Mouse (Mus musculus) lung, embryonic 16.5 days (tissue): ENCODE measurements around the gene Slc6a19. TPM values are rescaled to one million over a fixed set of nuclear protein-coding genes. Genes with fewer than 3 reads are reported as not detected.

Source experiments
- ATAC-seq: fragments of 200-750 bp; cut with Nextera tagmentation; 2 replicates; pipeline ENCODE4 v1.8.0; 2017; ENCODE audit warnings: low read depth, mild to moderate bottlenecking, moderate library complexity
- H3K27ac ChIP-seq: fragments of 300-500 bp; sonication (generic); 2 replicates; pipeline ENCODE4 v1.5.1; 2014; ENCODE audit warnings: mild to moderate bottlenecking, control low read depth, low read length
- H3K27me3 ChIP-seq: fragments of 300-500 bp; sonication (generic); 2 replicates; pipeline ENCODE4 v1.6.1; 2014; ENCODE audit warnings: low read depth, low read length, mixed read lengths; ENCODE audit not compliant: control insufficient read depth, insufficient read depth
- H3K36me3 ChIP-seq: fragments of 300-500 bp; sonication (generic); 2 replicates; pipeline ENCODE4 v1.6.1; 2014; ENCODE audit warnings: low read length; ENCODE audit not compliant: control insufficient read depth, insufficient read depth
- H3K4me1 ChIP-seq: fragments of 300-500 bp; sonication (generic); replicated peaks from 2 replicates; pipeline ENCODE4 v1.6.1; 2014; ENCODE audit warnings: low read length, mixed read lengths; ENCODE audit not compliant: control insufficient read depth, insufficient read depth
- H3K4me2 ChIP-seq: fragments of 300-500 bp; sonication (generic); 2 replicates; pipeline ENCODE4 v1.6.1; 2014; ENCODE audit warnings: low read depth, low read length, control low read depth
- H3K4me3 ChIP-seq: fragments of 300-500 bp; sonication (generic); 2 replicates; pipeline ENCODE4 v1.5.1; 2014; ENCODE audit warnings: mild to moderate bottlenecking, low read length, control low read depth
- H3K9ac ChIP-seq: fragments of 300-500 bp; sonication (generic); 2 replicates; pipeline ENCODE4 v1.6.1; 2014; ENCODE audit warnings: low read length, control low read depth
- H3K9me3 ChIP-seq: fragments of 300-500 bp; sonication (generic); 2 replicates; pipeline ENCODE4 v1.6.1; 2016; ENCODE audit warnings: low read length; ENCODE audit not compliant: control insufficient read depth
- WGBS: fragments of 180-500 bp; shearing (Covaris S2); extraction: QIAGEN DNeasy Blood & Tissue Kit; methylation state at CpG from one replicate; pipeline ENCODE4 v1.1.7; 2014; 5-methylcytosine and 5-hydroxymethylcytosine counted together
- polyA plus RNA-seq: library from polyadenylated mRNA; unstranded; fragments of >200 nt; fragmentation: Nextera tagmentation; extraction: Ambion mirVana; gene quantifications from 2 replicates; pipeline ENCODE4 v1.2.1, GENCODE M21; 2015

The Slc6a19 gene
- polyA plus RNA-seq, 1 experiment from 2014 or later, result not detected

DNA sequence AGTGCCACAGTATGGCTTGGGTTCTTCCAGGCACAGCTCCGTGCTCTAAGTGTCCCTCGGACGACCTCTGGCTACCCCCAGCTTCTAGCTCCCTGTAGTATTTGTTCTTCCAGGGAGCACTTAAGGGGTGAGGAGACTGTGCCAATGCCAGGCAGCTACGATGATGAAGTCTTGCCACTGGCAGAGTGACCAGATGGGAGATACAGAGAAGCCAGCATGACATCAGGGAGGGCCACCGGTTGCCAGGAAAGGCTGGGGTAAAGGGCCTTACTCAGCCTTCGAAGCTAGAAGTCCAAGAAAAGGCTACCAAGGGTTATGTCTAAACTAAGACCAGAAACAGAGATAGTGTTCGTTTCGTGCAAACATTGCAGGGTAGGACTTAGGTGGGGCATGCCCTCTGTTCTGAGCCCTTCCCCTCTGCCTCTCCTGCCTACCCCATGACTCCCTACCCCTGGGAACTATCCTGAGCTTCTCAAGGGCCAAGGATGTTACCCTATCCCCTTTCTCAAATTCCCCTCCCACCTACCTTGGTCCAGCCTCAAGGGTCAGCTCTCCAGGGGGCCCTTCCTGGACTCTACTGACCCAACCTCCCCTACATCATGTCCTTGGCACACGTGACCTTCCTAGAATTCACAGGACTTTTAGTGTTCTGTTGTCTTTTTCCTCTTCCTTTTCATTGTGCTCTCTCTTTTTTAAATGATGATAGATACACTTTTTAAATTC, 3.3 kb downstream of the Slc6a19 start:
- Histone ChIP-seq H3K9me3 (no peaks in the 10 kb centered on the region), H3K9ac (no peak overlapping the region), H3K4me3 (no peak overlapping the region), H3K4me1 (no peaks in the 10 kb centered on the region), H3K27ac (no peak overlapping the region), H3K27me3 (no peaks in the 10 kb centered on the region), H3K36me3 (no peaks in the 10 kb centered on the region), H3K4me2 (no peak overlapping the region)
- ATAC-seq, result no peak
- 66% methylated on average over 9 of the region's 9 CpGs for WGBS

DNA sequence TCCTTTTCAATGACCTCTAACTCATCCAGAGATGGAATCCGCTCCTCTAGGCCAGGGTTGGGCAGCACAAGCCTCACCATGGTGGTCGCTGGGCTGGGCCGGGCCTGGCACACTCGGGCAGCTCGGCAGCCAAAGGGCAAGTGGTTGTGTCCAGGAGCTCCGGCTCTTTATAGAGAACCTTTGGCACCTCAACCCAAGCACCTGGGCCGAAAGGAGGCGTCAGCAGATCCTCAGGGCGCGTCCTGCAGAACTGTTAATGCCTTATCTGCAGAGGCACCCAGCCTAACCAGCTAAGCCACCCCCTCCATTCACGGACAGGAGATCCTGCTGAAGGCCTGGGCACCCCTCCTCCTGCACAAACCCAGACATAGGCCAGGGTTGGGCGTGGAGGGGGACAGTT, 4.1 kb downstream of the Slc6a19 start:
- H3K27ac ChIP-seq, result no peak overlapping the region
- no peaks in the 10 kb centered on the region for H3K4me1 ChIP-seq
- WGBS, result 87% methylated on average over 12 of the region's 12 CpGs
- no peak for ATAC-seq
- no peak overlapping the region for H3K9ac ChIP-seq
- H3K27me3 ChIP-seq, result no peaks in the 10 kb centered on the region
- no peak overlapping the region for H3K4me2 ChIP-seq
- no peak overlapping the region for H3K4me3 ChIP-seq
- H3K9me3 ChIP-seq, result no peaks in the 10 kb centered on the region
- H3K36me3 ChIP-seq, result no peaks in the 10 kb centered on the region

DNA sequence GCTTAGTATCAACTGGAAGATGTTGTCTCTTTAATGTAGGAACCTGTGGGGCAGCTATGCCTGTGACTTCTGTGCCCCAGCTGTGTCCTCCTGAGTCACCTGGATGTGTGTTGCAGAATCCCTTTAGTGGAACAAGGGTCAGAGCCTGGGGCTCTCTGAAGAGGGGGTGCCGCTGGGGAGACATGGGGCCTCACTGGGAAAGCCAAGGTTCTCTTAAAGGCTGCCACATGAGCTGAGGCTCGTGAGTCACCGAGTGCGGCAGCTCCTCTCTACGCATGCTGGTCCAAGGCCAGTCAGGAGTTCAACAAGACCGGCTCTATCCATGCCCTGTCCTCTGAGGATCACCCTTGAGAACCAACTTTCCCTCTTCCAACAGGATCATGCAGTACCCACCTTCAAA, 5.0 kb downstream of the Slc6a19 start:
- 91% methylated on average over 6 of the region's 6 CpGs for WGBS
- Histone ChIP-seq H3K9me3 (no peaks in the 10 kb centered on the region), H3K36me3 (no peaks in the 10 kb centered on the region), H3K27ac (no peak overlapping the region), H3K27me3 (no peaks in the 10 kb centered on the region), H3K4me3 (no peak overlapping the region), H3K9ac (no peak overlapping the region), H3K4me2 (no peak overlapping the region), H3K4me1 (no peaks in the 10 kb centered on the region)
- ATAC-seq, result no peak

DNA sequence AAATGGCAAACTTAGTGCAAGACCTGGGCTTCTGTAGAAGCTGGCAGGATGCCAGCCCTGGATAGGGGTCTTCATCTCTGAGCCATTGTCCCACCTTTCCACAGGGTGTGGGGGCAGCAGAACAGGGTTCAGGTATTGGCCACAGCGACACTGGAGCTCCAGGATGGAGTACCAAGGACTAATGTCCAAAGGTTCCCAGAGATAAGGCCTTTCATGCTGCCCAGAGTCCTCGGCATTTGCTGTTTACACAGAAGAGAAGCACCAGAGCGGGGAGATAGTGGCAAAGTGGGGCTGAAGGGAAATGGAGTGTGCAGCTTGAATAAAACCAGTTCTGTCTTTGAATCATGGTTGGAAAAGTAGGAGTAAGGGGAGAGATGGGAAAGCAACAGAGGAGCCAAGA, 8.1 kb downstream of the Slc6a19 start:
- WGBS, result 42% methylated on average over 3 of the region's 3 CpGs
- H3K4me1 ChIP-seq, result no peaks in the 10 kb centered on the region
- no peaks in the 10 kb centered on the region for H3K9me3 ChIP-seq
- no peak overlapping the region for H3K4me2 ChIP-seq
- H3K27me3 ChIP-seq, result no peaks in the 10 kb centered on the region
- no peak overlapping the region for H3K27ac ChIP-seq
- H3K4me3 ChIP-seq, result no peak overlapping the region
- no peaks in the 10 kb centered on the region for H3K36me3 ChIP-seq
- ATAC-seq, result no peak
- H3K9ac ChIP-seq, result no peak overlapping the region

DNA sequence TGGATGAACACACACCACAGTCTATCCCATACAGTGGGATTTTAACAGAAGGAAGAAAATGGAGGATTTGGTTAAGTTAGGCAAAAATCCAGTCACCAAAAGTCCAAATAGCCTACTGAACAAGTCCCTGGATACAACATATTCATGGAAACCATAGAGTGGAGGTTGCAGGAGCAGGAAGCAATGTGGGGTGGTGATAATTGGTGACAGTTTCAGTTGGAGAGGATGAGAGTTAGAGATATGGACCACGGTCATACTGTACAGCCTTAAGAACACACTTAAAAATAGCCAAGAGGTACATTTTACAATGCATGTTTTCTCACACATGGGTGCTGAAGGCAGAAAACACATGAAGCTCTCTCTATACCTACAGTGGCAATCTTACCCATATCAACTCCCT, 9.7 kb downstream of the Slc6a19 start:
- no peaks in the 10 kb centered on the region for H3K4me1 ChIP-seq
- no peak for ATAC-seq
- no peaks in the 10 kb centered on the region for H3K36me3 ChIP-seq
- H3K9ac ChIP-seq, result no peak overlapping the region
- no peak overlapping the region for H3K4me3 ChIP-seq
- H3K27ac ChIP-seq, result no peak overlapping the region
- no peak overlapping the region for H3K4me2 ChIP-seq
- 80% methylated on average over 1 of the region's 1 CpGs for WGBS
- no peaks in the 10 kb centered on the region for H3K27me3 ChIP-seq
- no peaks in the 10 kb centered on the region for H3K9me3 ChIP-seq

DNA sequence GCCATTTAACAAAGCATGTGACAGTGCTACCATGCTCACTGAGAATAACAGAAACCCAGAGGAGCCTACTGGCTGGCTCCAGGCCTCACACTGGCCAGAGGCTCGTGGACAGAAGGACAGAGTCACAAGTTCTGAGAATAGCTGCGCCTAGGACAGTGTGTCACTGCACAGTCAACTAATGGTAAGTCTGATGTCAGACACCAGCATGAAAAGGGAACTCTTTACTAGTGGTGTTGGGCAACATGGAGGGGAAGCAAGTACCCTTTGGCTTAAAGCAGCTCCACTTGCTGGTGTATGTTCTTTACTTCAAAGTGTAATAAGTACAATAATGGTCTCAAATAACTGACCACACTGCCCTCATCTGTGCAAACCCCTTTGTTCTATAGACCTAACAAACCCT, 11.3 kb downstream of the Slc6a19 start:
- Histone ChIP-seq H3K4me3 (no peak overlapping the region), H3K36me3 (no peaks in the 10 kb centered on the region), H3K4me2 (no peak overlapping the region), H3K9ac (no peak overlapping the region), H3K4me1 (no peaks in the 10 kb centered on the region), H3K9me3 (no peaks in the 10 kb centered on the region), H3K27me3 (no peaks in the 10 kb centered on the region), H3K27ac (no peak overlapping the region)
- 61% methylated on average over 2 of the region's 2 CpGs for WGBS
- ATAC-seq, result no peak

DNA sequence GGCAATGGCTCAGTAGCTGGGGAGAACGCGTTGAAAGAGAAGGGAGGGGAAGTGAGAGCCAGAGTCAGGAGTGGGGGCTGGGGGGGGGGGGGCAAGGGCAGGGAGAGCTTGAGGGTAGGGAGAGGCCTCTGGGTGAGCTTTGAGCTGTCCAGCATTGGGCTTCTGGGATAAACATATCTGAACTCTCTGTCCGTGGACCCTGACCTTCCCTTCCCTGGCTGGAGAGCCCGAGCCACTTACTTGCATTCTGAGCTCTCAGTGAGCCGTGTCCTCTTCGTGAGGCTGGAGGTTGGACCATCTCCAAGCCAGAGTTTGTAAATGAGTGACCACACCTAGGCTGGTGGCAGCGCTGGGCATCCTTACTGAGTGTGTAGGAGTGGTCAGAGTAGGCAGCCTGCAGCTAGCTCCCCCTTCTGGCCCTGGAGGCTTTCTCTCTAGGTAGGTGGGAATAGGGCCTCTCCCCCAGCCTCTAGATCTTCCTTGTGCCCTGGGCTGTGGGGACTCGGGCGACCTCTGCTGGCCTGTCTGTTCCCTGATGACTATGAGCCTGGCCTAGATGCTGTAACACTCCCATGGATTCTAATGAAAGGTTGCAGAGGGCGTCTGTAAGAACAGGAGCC, 12.3 kb downstream of the Slc6a19 start:
- Histone ChIP-seq H3K36me3 (no peaks in the 10 kb centered on the region), H3K27ac (no peak overlapping the region), H3K4me3 (no peak overlapping the region), H3K27me3 (no peaks in the 10 kb centered on the region), H3K9me3 (no peaks in the 10 kb centered on the region), H3K9ac (no peak overlapping the region), H3K4me2 (no peak overlapping the region), H3K4me1 (no peaks in the 10 kb centered on the region)
- 26% methylated on average over 10 of the region's 10 CpGs for WGBS
- ATAC-seq, result peak; percentile 92

DNA sequence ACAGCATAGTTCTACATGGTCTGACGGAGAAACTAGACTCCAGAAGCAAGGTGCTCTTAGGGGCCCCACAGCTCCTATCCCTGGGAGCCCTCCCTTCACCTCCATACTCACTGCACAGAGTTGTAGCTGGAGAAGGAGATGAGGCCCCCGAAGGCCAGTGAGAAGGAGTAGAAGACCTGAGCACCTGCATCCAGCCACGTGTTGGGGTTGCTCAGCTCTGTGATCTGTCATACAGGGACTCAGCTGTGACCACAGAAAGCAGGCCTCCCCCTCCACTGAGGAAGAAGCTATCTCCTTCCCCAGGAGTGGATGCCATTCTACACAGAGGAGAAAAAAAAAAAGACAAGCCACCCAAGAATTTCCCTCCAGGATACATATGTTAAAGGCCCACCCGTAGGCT, 15.7 kb downstream of the Slc6a19 start:
- Histone ChIP-seq H3K9ac (no peak overlapping the region), H3K4me1 (no peaks in the 10 kb centered on the region), H3K4me2 (no peak overlapping the region), H3K27ac (no peak overlapping the region), H3K36me3 (no peaks in the 10 kb centered on the region), H3K9me3 (no peaks in the 10 kb centered on the region), H3K27me3 (no peaks in the 10 kb centered on the region), H3K4me3 (no peak overlapping the region)
- no peak for ATAC-seq
- WGBS, result 70% methylated on average over 4 of the region's 4 CpGs

DNA sequence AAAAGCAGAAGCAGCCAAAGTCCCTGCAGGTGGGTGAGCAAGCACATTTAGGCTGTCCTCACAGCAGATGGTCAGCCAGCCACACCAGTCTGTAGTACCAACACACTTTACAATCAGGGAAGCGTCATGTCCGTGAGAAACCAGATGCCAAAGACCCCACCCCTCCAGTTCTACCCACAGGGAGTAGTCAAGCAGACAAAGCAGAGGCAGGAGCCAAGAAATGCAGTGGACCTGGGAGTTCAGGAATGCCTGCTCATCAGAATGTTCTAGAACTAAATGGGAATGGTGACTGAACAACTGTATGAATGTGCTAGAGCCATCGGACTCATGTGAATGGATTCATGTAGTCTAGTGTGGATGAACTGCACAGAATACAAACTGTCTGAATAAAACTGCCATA, 17.1 kb downstream of the Slc6a19 start:
- H3K4me1 ChIP-seq, result no peaks in the 10 kb centered on the region
- ATAC-seq, result no peak
- no peak overlapping the region for H3K27ac ChIP-seq
- no peaks in the 10 kb centered on the region for H3K36me3 ChIP-seq
- no peak overlapping the region for H3K4me2 ChIP-seq
- no peak overlapping the region for H3K4me3 ChIP-seq
- H3K27me3 ChIP-seq, result no peaks in the 10 kb centered on the region
- H3K9me3 ChIP-seq, result no peaks in the 10 kb centered on the region
- 50% methylated on average over 3 of the region's 3 CpGs for WGBS
- no peak overlapping the region for H3K9ac ChIP-seq
